Mouse (Mus musculus) cerebellum, adult 2 months (tissue): ENCODE data around the gene Rnf185.

Source experiments
- CTCF ChIP-seq: fragments of 200-500 bp; IDR thresholded peaks from 2 replicates; pipeline ENCODE4 v1.5.1; 2011; ENCODE audit warnings: low read depth, mild to moderate bottlenecking, control low read depth, low read length, moderate library complexity, borderline replicate concordance; ENCODE audit not compliant: insufficient read depth
- POLR2A ChIP-seq: fragments of 200-500 bp; IDR thresholded peaks from 2 replicates; pipeline ENCODE4 v1.6.1; 2011; ENCODE audit warnings: low read length, control low read depth, borderline replicate concordance; ENCODE audit not compliant: insufficient read depth

DNA sequence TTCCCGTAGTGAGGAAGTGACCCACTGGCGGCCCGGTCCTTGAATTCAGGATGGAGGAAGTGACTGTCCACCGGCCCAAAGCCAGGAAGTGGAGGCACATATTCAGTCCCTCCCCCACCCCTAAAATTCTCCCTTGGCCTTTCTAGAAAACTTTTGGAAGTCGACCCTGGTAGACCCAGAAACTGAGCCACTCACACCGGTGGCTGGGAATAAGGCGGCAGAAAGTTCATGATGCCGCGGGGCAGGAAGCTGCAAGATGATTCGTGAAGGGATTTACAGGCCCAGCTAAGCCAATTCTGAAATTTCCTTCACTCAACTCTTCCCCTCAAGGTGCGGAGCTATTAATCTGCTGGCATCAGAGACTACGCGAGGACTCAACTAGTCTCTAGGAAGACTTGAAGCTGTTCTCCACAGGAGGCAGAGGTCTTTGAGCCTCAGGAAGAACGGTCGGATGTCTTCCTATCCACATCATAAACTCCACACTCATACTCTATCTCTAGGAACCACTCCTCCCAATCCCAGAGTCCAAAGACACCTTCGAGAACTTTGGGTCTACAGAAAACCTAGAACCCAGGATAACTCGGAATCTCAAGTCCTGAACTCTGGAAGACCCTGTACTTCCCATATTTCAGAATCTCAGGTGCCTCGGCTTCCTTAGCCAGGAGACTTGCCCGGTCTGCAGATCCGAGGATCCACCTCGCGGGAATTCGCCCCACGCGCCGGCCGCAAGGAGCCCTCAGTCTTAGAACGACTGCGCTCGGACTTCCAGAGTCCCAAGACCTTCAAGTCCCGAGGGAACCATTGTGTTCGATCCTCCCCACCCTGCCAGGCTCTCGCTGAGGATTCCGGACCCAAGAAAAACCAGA lies 43.8 kb downstream of the Rnf185 start:
- TF ChIP-seq CTCF (no peak), POLR2A (no peak)
